Mouse (Mus musculus) olfactory bulb, adult 2 months (tissue): ENCODE data around the gene Oaz1.

Experiments
- CTCF ChIP-seq: fragments of 200-500 bp; IDR thresholded peaks from 2 replicates; pipeline ENCODE4 v1.5.1; 2012; ENCODE audit warnings: low read depth, mild to moderate bottlenecking, low read length, moderate library complexity; ENCODE audit not compliant: insufficient read depth
- POLR2A ChIP-seq: fragments of 200-500 bp; IDR thresholded peaks from 2 replicates; pipeline ENCODE4 v1.6.1; 2012; ENCODE audit warnings: mild to moderate bottlenecking, low read depth, low read length, moderate library complexity; ENCODE audit not compliant: insufficient read depth

- TF ChIP-seq CTCF = no peak
- TF ChIP-seq POLR2A = no peak
Measured at GRCm38 (mm10) chr10:80821991-80822390, 4.5 kb upstream of the Oaz1 start.
